Comparison of ENCODE assay signal across 9 mouse cellular contexts in genomic region chr9:35105884-35106880, GRCm38 (mm10). TPM values are rescaled to one million over a fixed set of nuclear protein-coding genes. Genes with fewer than 3 reads are reported as not detected.
DNase-seq lines count a peak whose midpoint lies in the region; ATAC-seq and TF ChIP-seq lines count a peak whose summit lies in the region.
"Had no signal": no experiment of that assay in that cellular context is flagged by ENCODE, and none has a peak within 500 bp of the region (broad histone marks: within the 10 kb centered on the region; RNA-seq: fewer than 3 reads in every experiment).

No protein-coding gene starts in this region.

- no peak overlapping the region for H3K27ac ChIP-seq in hindbrain, embryonic 13.5 days
- H3K27ac ChIP-seq in hindbrain, embryonic 11.5 days (ENCODE audit: low read depth, low read length) = no peak overlapping the region
- H3K27ac ChIP-seq in MEL (ENCODE audit: control insufficient read depth, low read depth, low read length) = peak overlapping the region; percentile 21; the same call in 1 of the 2 replicates
- peak overlapping the region; percentile 88 for H3K27ac ChIP-seq in liver, embryonic 15.5 days (replicated peaks)
- H3K27ac ChIP-seq in hindbrain, embryonic 10.5 days = no peak overlapping the region
- H3K27ac ChIP-seq: hindbrain, embryonic 15.5 days had no signal

- H3K36me3 ChIP-seq in hindbrain, embryonic 13.5 days = no peaks in the 10 kb centered on the region
- H3K36me3 ChIP-seq in hindbrain, embryonic 11.5 days (ENCODE audit: control insufficient read depth, insufficient read depth, low read length) = no peaks in the 10 kb centered on the region
- H3K36me3 ChIP-seq in MEL (ENCODE audit: control insufficient read depth in 1 of 2, insufficient read depth in 2 of 2, low read length in 2 of 2) = peaks cover 0 to 8% of the 10 kb centered on the region in 2 experiments; a peak in 3 of 4 replicates
- H3K36me3 ChIP-seq in erythroblast, embryonic 14.5 days (ENCODE audit: control insufficient read depth) = peaks cover 80% of the 10 kb centered on the region
- peaks cover 33% of the 10 kb centered on the region for H3K36me3 ChIP-seq in liver, embryonic 15.5 days (replicated peaks)
- no peaks in the 10 kb centered on the region for H3K36me3 ChIP-seq in hindbrain, embryonic 10.5 days
- H3K36me3 ChIP-seq: hindbrain, embryonic 15.5 days had no signal

- no peaks in the 10 kb centered on the region for H3K27me3 ChIP-seq in hindbrain, embryonic 13.5 days
- H3K27me3 ChIP-seq in hindbrain, embryonic 11.5 days (ENCODE audit: control insufficient read depth, insufficient read depth, low read length) = no peaks in the 10 kb centered on the region
- H3K27me3 ChIP-seq in MEL (ENCODE audit: control insufficient read depth in 1 of 2, insufficient read depth in 2 of 2, low read length in 2 of 2) = no peaks in the 10 kb centered on the region
- no peaks in the 10 kb centered on the region for H3K27me3 ChIP-seq in erythroblast, embryonic 14.5 days (ENCODE audit: control insufficient read depth)
- H3K27me3 ChIP-seq in liver, embryonic 15.5 days = no peaks in the 10 kb centered on the region
- H3K27me3 ChIP-seq in hindbrain, embryonic 10.5 days (ENCODE audit: insufficient read depth, poor library complexity, severe bottlenecking) = no peaks in the 10 kb centered on the region
- H3K27me3 ChIP-seq: hindbrain, embryonic 15.5 days had no signal

- DNase-seq in hindbrain, embryonic 11.5 days (ENCODE audit: low spot score) = no peak
- peak; percentile 77 for DNase-seq in MEL (ENCODE audit: low read depth, low spot score)
- DNase-seq in hindbrain, embryonic 10.5 days (ENCODE audit: low spot score) = no peak
- no peak for DNase-seq in left cerebral cortex, adult 9 months (ENCODE audit: low spot score in 2 of 2)
- DNase-seq: lung, postnatal 36 days had no signal

- H3K4me1 ChIP-seq in hindbrain, embryonic 13.5 days (replicated peaks) = peaks cover 13% of the 10 kb centered on the region
- H3K4me1 ChIP-seq in hindbrain, embryonic 11.5 days (replicated peaks; ENCODE audit: control insufficient read depth, insufficient read depth, low read length) = no peaks in the 10 kb centered on the region
- peaks cover 12 to 20% of the 10 kb centered on the region in 2 experiments for H3K4me1 ChIP-seq in MEL (ENCODE audit: control insufficient read depth in 1 of 2, insufficient read depth in 2 of 2, low read length in 2 of 2)
- H3K4me1 ChIP-seq in erythroblast, embryonic 14.5 days (ENCODE audit: control insufficient read depth) = peaks cover 83% of the 10 kb centered on the region
- peaks cover 85% of the 10 kb centered on the region for H3K4me1 ChIP-seq in liver, embryonic 15.5 days (replicated peaks)
- peaks cover 24% of the 10 kb centered on the region for H3K4me1 ChIP-seq in hindbrain, embryonic 10.5 days (replicated peaks)
- H3K4me1 ChIP-seq: hindbrain, embryonic 15.5 days had no signal

- 66% methylated on average over 15 of the region's 15 CpGs for WGBS in hindbrain, embryonic 13.5 days
- 72% methylated on average over 15 of the region's 15 CpGs for WGBS in hindbrain, embryonic 11.5 days
- WGBS in liver, embryonic 15.5 days (ENCODE audit: insufficient replicate concordance) = 18% methylated on average over 15 of the region's 15 CpGs
- 71% methylated on average over 15 of the region's 15 CpGs for WGBS in hindbrain, embryonic 10.5 days

- H3K79me2 ChIP-seq in MEL (ENCODE audit: control insufficient read depth, insufficient read depth, low read length, poor library complexity) = peaks cover 41% of the 10 kb centered on the region

- no peak; a peak in 1 of 4 replicates for TF ChIP-seq POLR2A in MEL (IDR thresholded peaks at IDR 0.05; ENCODE audit: control insufficient read depth in 1 of 2, insufficient read depth in 1 of 2, low read depth in 1 of 2, low read length in 2 of 2, poor library complexity in 1 of 2)

- no peak overlapping the region for H3K4me2 ChIP-seq in hindbrain, embryonic 13.5 days
- H3K4me2 ChIP-seq in hindbrain, embryonic 11.5 days (replicated peaks; ENCODE audit: low read depth, low read length) = no peak overlapping the region
- peak overlapping the region; percentile 66 for H3K4me2 ChIP-seq in liver, embryonic 15.5 days
- H3K4me2 ChIP-seq: hindbrain, embryonic 15.5 days had no signal

- 0 out of 2 replicates have a peak, but pooled peaks have one; percentile 26 for ATAC-seq in hindbrain, embryonic 13.5 days (ENCODE audit: low FRiP score)
- no peak for ATAC-seq in hindbrain, embryonic 11.5 days (ENCODE audit: low FRiP score)
- ATAC-seq in liver, embryonic 15.5 days (ENCODE audit: insufficient read depth) = peak; percentile 95

- TF ChIP-seq RAD21 in MEL (IDR thresholded peaks at IDR 0.05; ENCODE audit: low read depth, low read length) = no peak

- H3K9ac ChIP-seq in hindbrain, embryonic 13.5 days = no peak overlapping the region
- no peak overlapping the region for H3K9ac ChIP-seq in hindbrain, embryonic 11.5 days (ENCODE audit: low read depth, low read length)
- no peak overlapping the region; the same call in 1 of the 2 replicates for H3K9ac ChIP-seq in MEL (ENCODE audit: control insufficient read depth, low read depth, low read length, poor library complexity, severe bottlenecking)
- peak overlapping the region; percentile 58 for H3K9ac ChIP-seq in liver, embryonic 15.5 days
- H3K9ac ChIP-seq: hindbrain, embryonic 15.5 days had no signal

- no peaks in the 10 kb centered on the region for H3K9me3 ChIP-seq in hindbrain, embryonic 13.5 days
- no peaks in the 10 kb centered on the region for H3K9me3 ChIP-seq in hindbrain, embryonic 11.5 days (ENCODE audit: control insufficient read depth, low read length)
- no peaks in the 10 kb centered on the region for H3K9me3 ChIP-seq in MEL (replicated peaks; ENCODE audit: insufficient read depth, low read length)
- no peaks in the 10 kb centered on the region for H3K9me3 ChIP-seq in erythroblast, embryonic 14.5 days (ENCODE audit: control insufficient read depth, low read length)
- H3K9me3 ChIP-seq in liver, embryonic 15.5 days (replicated peaks) = no peaks in the 10 kb centered on the region
- no peaks in the 10 kb centered on the region for H3K9me3 ChIP-seq in hindbrain, embryonic 10.5 days
- H3K9me3 ChIP-seq: hindbrain, embryonic 15.5 days had no signal

- TF ChIP-seq CTCF in MEL (IDR thresholded peaks at IDR 0.05 in 2 of 3, conservative IDR thresholded peaks at IDR 0.05 in 1 of 3; ENCODE audit: control insufficient read depth in 1 of 3, insufficient read depth in 1 of 3, low read depth in 2 of 3, low read length in 3 of 3, poor library complexity in 1 of 3, severe bottlenecking in 1 of 3) = no peak

- no peak overlapping the region for H3K4me3 ChIP-seq in hindbrain, embryonic 13.5 days
- no peak overlapping the region for H3K4me3 ChIP-seq in hindbrain, embryonic 11.5 days (ENCODE audit: low read depth, low read length)
- H3K4me3 ChIP-seq in MEL (ENCODE audit: control insufficient read depth in 1 of 2, insufficient read depth in 1 of 2, low read depth in 2 of 2, low read length in 2 of 2) = no peak overlapping the region
- H3K4me3 ChIP-seq in erythroblast, embryonic 14.5 days (replicated peaks) = peak overlapping the region; percentile 42
- H3K4me3 ChIP-seq in liver, embryonic 15.5 days (replicated peaks) = peak overlapping the region; percentile 36
- H3K4me3 ChIP-seq in hindbrain, embryonic 10.5 days = no peak overlapping the region
- H3K4me3 ChIP-seq: hindbrain, embryonic 15.5 days had no signal

- peak; percentile 8 to 67; a peak in 3 of 4 replicates for TF ChIP-seq EP300 in MEL (IDR thresholded peaks at IDR 0.05; ENCODE audit: low read depth in 1 of 2, low read length in 2 of 2)

TF ChIP-seq in MEL, 35 proteins besides CTCF, POLR2A, EP300 and RAD21:
- TF ChIP-seq NRF1 (IDR thresholded peaks at IDR 0.05; ENCODE audit: insufficient read depth, low read depth, low read length, poor library complexity, severe bottlenecking) = no peak
- TF ChIP-seq SIN3A (IDR thresholded peaks at IDR 0.05; ENCODE audit: low read length) = peak; percentile 28; the same call in 1 of the 2 replicates
- no peak for TF ChIP-seq USF1 (IDR thresholded peaks at IDR 0.05; ENCODE audit: low read depth, low read length)
- peak; percentile 55; the same call in 1 of the 2 replicates for TF ChIP-seq MXI1 (IDR thresholded peaks at IDR 0.05; ENCODE audit: low read depth, low read length)
- TF ChIP-seq HCFC1 (IDR thresholded peaks at IDR 0.05; ENCODE audit: low read depth, low read length) = peak; percentile 24; the same call in 1 of the 2 replicates
- TF ChIP-seq KAT2A (conservative IDR thresholded peaks at IDR 0.05; ENCODE audit: low read depth, low read length) = no peak
- peak; percentile 51; the same call in 1 of the 2 replicates for TF ChIP-seq MAZ (IDR thresholded peaks at IDR 0.05; ENCODE audit: low read depth, low read length)
- no peak for TF ChIP-seq MEF2A (IDR thresholded peaks at IDR 0.05; ENCODE audit: extremely low read depth, insufficient replicate concordance, low read depth, low read length, poor library complexity, severe bottlenecking)
- peak; percentile 56; the same call in 1 of the 2 replicates for TF ChIP-seq ETS1 (IDR thresholded peaks at IDR 0.05; ENCODE audit: low read depth, low read length)
- TF ChIP-seq TCF12 (IDR thresholded peaks at IDR 0.05; ENCODE audit: low read depth, low read length) = peak; percentile 76; the same call in 1 of the 2 replicates
- TF ChIP-seq GABPA (IDR thresholded peaks at IDR 0.05; ENCODE audit: low read depth, low read length) = no peak
- no peak for TF ChIP-seq ELF1 (IDR thresholded peaks at IDR 0.05; ENCODE audit: low read depth, low read length)
- no peak for TF ChIP-seq ZKSCAN1 (IDR thresholded peaks at IDR 0.05; ENCODE audit: low read depth, low read length)
- peak; percentile 38; the same call in 1 of the 2 replicates for TF ChIP-seq TAL1 (IDR thresholded peaks at IDR 0.05; ENCODE audit: low read length)
- peak; percentile 56 for TF ChIP-seq GATA1 (IDR thresholded peaks at IDR 0.05; ENCODE audit: low read depth, low read length)
- no peak for TF ChIP-seq ZNF384 (IDR thresholded peaks at IDR 0.05; ENCODE audit: low read depth, low read length)
- no peak for TF ChIP-seq NELFE (IDR thresholded peaks at IDR 0.05; ENCODE audit: low read depth, low read length)

RNA-seq across cellular contexts. Expression of gene St3gal4, which starts 12.9 kb away (rescaled TPM):
- 9.8 and 11.1 TPM in 2 replicates for polyA plus RNA-seq in hindbrain, embryonic 13.5 days (2015; fragmentation: Nextera tagmentation; extraction: Ambion mirVana)
- polyA plus RNA-seq in hindbrain, embryonic 11.5 days (2014; fragmentation: Nextera tagmentation; extraction: Ambion mirVana) = 11.7 and 13.7 TPM in 2 replicates
- 37.4 and 56.3 TPM in 2 replicates for total RNA-seq in MEL (2012; rRNA removed)
- polyA plus RNA-seq in MEL (2012; ENCODE audit: insufficient read depth in 1 of 2, insufficient read length in 2 of 2, low read depth in 1 of 2, low replicate concordance in 2 of 2, missing spikeins in 1 of 2) = 10 to 100 TPM in 1 of 2 experiments, not detected in 1; 54.2 TPM
- 2.7 and 3.7 TPM in 2 replicates for polyA plus RNA-seq in erythroblast, embryonic 14.5 days (2012)
- 24.2 and 24.7 TPM in 2 replicates for polyA plus RNA-seq in liver, embryonic 15.5 days (2015; fragmentation: Nextera tagmentation; extraction: Ambion mirVana)
- polyA plus RNA-seq in hindbrain, embryonic 10.5 days (2016; fragmentation: Nextera tagmentation; extraction: Ambion mirVana) = 10.3 and 11.5 TPM in 2 replicates

Comparison
In these comparisons a context has a peak if more than half of its experiments do, and no peak if none do; other contexts are left out.
1. H3K27ac ChIP-seq: peak in MEL (single experiment) and liver, embryonic 15.5 days (single experiment); none in hindbrain, embryonic 13.5 days (single experiment), hindbrain, embryonic 11.5 days (single experiment) and hindbrain, embryonic 10.5 days (single experiment).
2. H3K4me3 ChIP-seq: peak in erythroblast, embryonic 14.5 days (single experiment) and liver, embryonic 15.5 days (single experiment); none in hindbrain, embryonic 13.5 days (single experiment), hindbrain, embryonic 11.5 days (single experiment), MEL (0 of 2) and hindbrain, embryonic 10.5 days (single experiment).